In genomic region chr10:80398174-80398535, GRCm38 (mm10) we compare ENCODE assay signal across 8 mouse cellular contexts. TPM values are rescaled to one million over a fixed set of nuclear protein-coding genes. Genes with fewer than 3 reads are reported as not detected.
DNase-seq lines count a peak whose midpoint lies in the region; ATAC-seq and TF ChIP-seq lines count a peak whose summit lies in the region.

No protein-coding gene starts in this region.

- peaks cover 44% of the 10 kb centered on the region for H3K36me3 ChIP-seq in heart, postnatal 0 days (replicated peaks; ENCODE audit: control insufficient read depth, insufficient read depth, low read length)
- H3K36me3 ChIP-seq in MEL (ENCODE audit: control insufficient read depth in 1 of 2, insufficient read depth in 2 of 2, low read length in 2 of 2) = peaks cover 12 to 21% of the 10 kb centered on the region in 2 experiments
- H3K36me3 ChIP-seq in hindbrain, embryonic 11.5 days (ENCODE audit: control insufficient read depth, insufficient read depth, low read length) = peaks cover 14% of the 10 kb centered on the region
- H3K36me3 ChIP-seq in midbrain, embryonic 13.5 days = peaks cover 51% of the 10 kb centered on the region

- H3K4me2 ChIP-seq in heart, postnatal 0 days (ENCODE audit: low read depth, low read length) = peak overlapping the region; percentile 73
- H3K4me2 ChIP-seq in hindbrain, embryonic 11.5 days (replicated peaks; ENCODE audit: low read depth, low read length) = peak overlapping the region; percentile 85
- H3K4me2 ChIP-seq in midbrain, embryonic 13.5 days (replicated peaks) = peak overlapping the region; percentile 89

- no peak for ATAC-seq in heart, postnatal 0 days (ENCODE audit: insufficient read depth, low read depth)
- ATAC-seq in hindbrain, embryonic 11.5 days (ENCODE audit: low FRiP score) = no peak
- ATAC-seq in midbrain, embryonic 13.5 days = no peak
- ATAC-seq in cerebellum, adult (ENCODE audit: insufficient number of reproducible peaks, low FRiP score, low TSS enrichment) = no peak

- intact Hi-C loops in heart, postnatal 10 days (cut with DNase I) = no loop called here

- H3K79me2 ChIP-seq in MEL (ENCODE audit: control insufficient read depth, insufficient read depth, low read length, poor library complexity) = peaks cover 30% of the 10 kb centered on the region

- no peak for TF ChIP-seq CTCF in heart, postnatal 0 days (IDR thresholded peaks at IDR 0.05; ENCODE audit: low read depth)
- TF ChIP-seq CTCF in MEL (IDR thresholded peaks at IDR 0.05 in 2 of 3, conservative IDR thresholded peaks at IDR 0.05 in 1 of 3; ENCODE audit: control insufficient read depth in 1 of 3, insufficient read depth in 1 of 3, low read depth in 2 of 3, low read length in 3 of 3, poor library complexity in 1 of 3, severe bottlenecking in 1 of 3) = no peak

- H3K27me3 ChIP-seq in heart, postnatal 0 days (ENCODE audit: control insufficient read depth, insufficient read depth, low read length) = no peaks in the 10 kb centered on the region
- no peaks in the 10 kb centered on the region for H3K27me3 ChIP-seq in MEL (ENCODE audit: control insufficient read depth in 1 of 2, insufficient read depth in 2 of 2, low read length in 2 of 2)
- no peaks in the 10 kb centered on the region for H3K27me3 ChIP-seq in hindbrain, embryonic 11.5 days (ENCODE audit: control insufficient read depth, insufficient read depth, low read length)
- no peaks in the 10 kb centered on the region for H3K27me3 ChIP-seq in midbrain, embryonic 13.5 days

- TF ChIP-seq POLR2A in MEL (IDR thresholded peaks at IDR 0.05; ENCODE audit: control insufficient read depth in 1 of 2, insufficient read depth in 1 of 2, low read depth in 1 of 2, low read length in 2 of 2, poor library complexity in 1 of 2) = no peak

- peak overlapping the region; percentile 59 for H3K9ac ChIP-seq in heart, postnatal 0 days (replicated peaks; ENCODE audit: low read depth, low read length)
- H3K9ac ChIP-seq in MEL (ENCODE audit: control insufficient read depth, low read depth, low read length, poor library complexity, severe bottlenecking) = peak overlapping the region; percentile 97
- peak overlapping the region; percentile 96 for H3K9ac ChIP-seq in hindbrain, embryonic 11.5 days (ENCODE audit: low read depth, low read length)
- peak overlapping the region; percentile 95 for H3K9ac ChIP-seq in midbrain, embryonic 13.5 days (replicated peaks)

- peak overlapping the region; percentile 97 for H3K27ac ChIP-seq in heart, postnatal 0 days (ENCODE audit: low read depth)
- peak overlapping the region; percentile 90 for H3K27ac ChIP-seq in MEL (ENCODE audit: control insufficient read depth, low read depth, low read length)
- H3K27ac ChIP-seq in hindbrain, embryonic 11.5 days (ENCODE audit: low read depth, low read length) = peak overlapping the region; percentile 99
- H3K27ac ChIP-seq in midbrain, embryonic 13.5 days = peak overlapping the region; percentile 99

- peaks cover 22% of the 10 kb centered on the region for H3K4me1 ChIP-seq in heart, postnatal 0 days (ENCODE audit: control insufficient read depth, insufficient read depth)
- H3K4me1 ChIP-seq in MEL (ENCODE audit: control insufficient read depth in 1 of 2, insufficient read depth in 2 of 2, low read length in 2 of 2) = peaks cover 0 to 26% of the 10 kb centered on the region in 2 experiments; a peak in 3 of 4 replicates
- peaks cover 14% of the 10 kb centered on the region for H3K4me1 ChIP-seq in hindbrain, embryonic 11.5 days (replicated peaks; ENCODE audit: control insufficient read depth, insufficient read depth, low read length)
- H3K4me1 ChIP-seq in midbrain, embryonic 13.5 days (replicated peaks) = peaks cover 41% of the 10 kb centered on the region

- peak overlapping the region; percentile 83 for H3K4me3 ChIP-seq in heart, postnatal 0 days (ENCODE audit: low read depth, low read length)
- peak overlapping the region; percentile 58 to 69 for H3K4me3 ChIP-seq in MEL (ENCODE audit: control insufficient read depth in 1 of 2, insufficient read depth in 1 of 2, low read depth in 2 of 2, low read length in 2 of 2)
- peak overlapping the region; percentile 75 for H3K4me3 ChIP-seq in hindbrain, embryonic 11.5 days (ENCODE audit: low read depth, low read length)
- H3K4me3 ChIP-seq in midbrain, embryonic 13.5 days (replicated peaks) = peak overlapping the region; percentile 64

- WGBS in heart, postnatal 0 days = 0% methylated on average over 1 of the region's 1 CpGs
- WGBS in hindbrain, embryonic 11.5 days = 0% methylated on average over 1 of the region's 1 CpGs
- 0% methylated on average over 1 of the region's 1 CpGs for WGBS in midbrain, embryonic 13.5 days

- no peak for TF ChIP-seq RAD21 in MEL (IDR thresholded peaks at IDR 0.05; ENCODE audit: low read depth, low read length)

- no peak for DNase-seq in heart, postnatal 0 days (ENCODE audit: low spot score)
- no peak for DNase-seq in heart, postnatal 10 days
- DNase-seq in MEL (ENCODE audit: low read depth, low spot score) = no peak
- DNase-seq in hindbrain, embryonic 11.5 days (ENCODE audit: low spot score) = no peak
- no peak for DNase-seq in thymus, postnatal 36 days
- DNase-seq in adrenal gland, adult 2 months = no peak

- no peaks in the 10 kb centered on the region for H3K9me3 ChIP-seq in heart, postnatal 0 days (replicated peaks; ENCODE audit: control insufficient read depth, low read length)
- H3K9me3 ChIP-seq in MEL (replicated peaks; ENCODE audit: insufficient read depth, low read length) = no peaks in the 10 kb centered on the region
- H3K9me3 ChIP-seq in hindbrain, embryonic 11.5 days (ENCODE audit: control insufficient read depth, low read length) = no peaks in the 10 kb centered on the region
- no peaks in the 10 kb centered on the region for H3K9me3 ChIP-seq in midbrain, embryonic 13.5 days

- no peak for TF ChIP-seq EP300 in heart, postnatal 0 days (IDR thresholded peaks at IDR 0.05; ENCODE audit: low read depth)
- TF ChIP-seq EP300 in MEL (IDR thresholded peaks at IDR 0.05; ENCODE audit: low read depth in 1 of 2, low read length in 2 of 2) = no peak

RNA-seq across cellular contexts. Expression of gene Mbd3, which starts 1.2 kb away (rescaled TPM):
- 35.1 and 35.3 TPM in 2 replicates for total RNA-seq in heart, postnatal 0 days (2014; rRNA removed; ENCODE audit: low replicate concordance)
- polyA plus RNA-seq in heart, postnatal 0 days (2015; fragmentation: Nextera tagmentation; extraction: Ambion mirVana) = 75.6 and 78.0 TPM in 2 replicates
- 100 to 1,000 TPM; 102 to 105 TPM for total RNA-seq in heart, postnatal 10 days (2021)
- 81.4 and 86.9 TPM in 2 replicates for total RNA-seq in MEL (2012; rRNA removed)
- polyA plus RNA-seq in MEL (2012; ENCODE audit: insufficient read depth in 1 of 2, insufficient read length in 2 of 2, low read depth in 1 of 2, low replicate concordance in 2 of 2, missing spikeins in 1 of 2) = 100 to 1,000 TPM in 1 of 2 experiments, not detected in 1; 289 TPM
- 227 and 240 TPM in 2 replicates for polyA plus RNA-seq in hindbrain, embryonic 11.5 days (2014; fragmentation: Nextera tagmentation; extraction: Ambion mirVana)
- 243 and 257 TPM in 2 replicates for polyA plus RNA-seq in midbrain, embryonic 13.5 days (2015; fragmentation: Nextera tagmentation; extraction: Ambion mirVana)
- 100 to 1,000 TPM; 125 to 146 TPM for total RNA-seq in adrenal gland, adult 2 months (2021)
- 158 and 165 TPM in 2 replicates for polyA plus RNA-seq in adrenal gland, adult 2 months (2012; rRNA removed)

RNA-seq across cellular contexts. Expression of gene Uqcr11, which starts 8.5 kb away (rescaled TPM):
- total RNA-seq in heart, postnatal 0 days (2014; rRNA removed; ENCODE audit: low replicate concordance) = 1,589 and 2,020 TPM in 2 replicates
- polyA plus RNA-seq in heart, postnatal 0 days (2015; fragmentation: Nextera tagmentation; extraction: Ambion mirVana) = 3,128 and 3,343 TPM in 2 replicates
- total RNA-seq in heart, postnatal 10 days (2021) = 1,000 to 10,000 TPM; 1,658 to 1,691 TPM
- total RNA-seq in MEL (2012; rRNA removed) = 879 and 935 TPM in 2 replicates
- polyA plus RNA-seq in MEL (2012; ENCODE audit: insufficient read depth in 1 of 2, insufficient read length in 2 of 2, low read depth in 1 of 2, low replicate concordance in 2 of 2, missing spikeins in 1 of 2) = 100 to 1,000 TPM in 1 of 2 experiments, not detected in 1; 481 TPM
- polyA plus RNA-seq in hindbrain, embryonic 11.5 days (2014; fragmentation: Nextera tagmentation; extraction: Ambion mirVana) = 466 and 480 TPM in 2 replicates
- 518 and 572 TPM in 2 replicates for polyA plus RNA-seq in midbrain, embryonic 13.5 days (2015; fragmentation: Nextera tagmentation; extraction: Ambion mirVana)
- total RNA-seq in adrenal gland, adult 2 months (2021) = 1,000 to 10,000 TPM in 1 of 2 experiments, 100 to 1,000 TPM in 1; 714 to 1,027 TPM
- polyA plus RNA-seq in adrenal gland, adult 2 months (2012; rRNA removed) = 2,955 and 2,958 TPM in 2 replicates

RNA-seq across cellular contexts. Expression of gene Mex3d, which starts 10.7 kb away (rescaled TPM):
- total RNA-seq in heart, postnatal 0 days (2014; rRNA removed; ENCODE audit: low replicate concordance) = 20.0 and 26.4 TPM in 2 replicates
- 2.2 and 2.9 TPM in 2 replicates for polyA plus RNA-seq in heart, postnatal 0 days (2015; fragmentation: Nextera tagmentation; extraction: Ambion mirVana)
- 10 to 100 TPM; 12.7 to 16.1 TPM for total RNA-seq in heart, postnatal 10 days (2021)
- total RNA-seq in MEL (2012; rRNA removed) = 14.1 and 15.6 TPM in 2 replicates
- 10 to 100 TPM in 1 of 2 experiments, not detected in 1; 18.8 TPM for polyA plus RNA-seq in MEL (2012; ENCODE audit: insufficient read depth in 1 of 2, insufficient read length in 2 of 2, low read depth in 1 of 2, low replicate concordance in 2 of 2, missing spikeins in 1 of 2)
- polyA plus RNA-seq in hindbrain, embryonic 11.5 days (2014; fragmentation: Nextera tagmentation; extraction: Ambion mirVana) = 13.4 and 14.7 TPM in 2 replicates
- polyA plus RNA-seq in midbrain, embryonic 13.5 days (2015; fragmentation: Nextera tagmentation; extraction: Ambion mirVana) = 15.9 and 18.6 TPM in 2 replicates
- 10 to 100 TPM; 19.2 to 19.5 TPM for total RNA-seq in adrenal gland, adult 2 months (2021)
- polyA plus RNA-seq in adrenal gland, adult 2 months (2012; rRNA removed) = 60.7 and 61.5 TPM in 2 replicates

RNA-seq across cellular contexts. Expression of gene Tcf3, which starts 35.3 kb away (rescaled TPM):
- total RNA-seq in heart, postnatal 0 days (2014; rRNA removed; ENCODE audit: low replicate concordance) = 77.8 and 91.4 TPM in 2 replicates
- polyA plus RNA-seq in heart, postnatal 0 days (2015; fragmentation: Nextera tagmentation; extraction: Ambion mirVana) = 20.1 and 20.6 TPM in 2 replicates
- total RNA-seq in heart, postnatal 10 days (2021) = 10 to 100 TPM; 40.3 to 51.8 TPM
- 113 and 125 TPM in 2 replicates for total RNA-seq in MEL (2012; rRNA removed)
- 100 to 1,000 TPM in 1 of 2 experiments, not detected in 1; 258 TPM for polyA plus RNA-seq in MEL (2012; ENCODE audit: insufficient read depth in 1 of 2, insufficient read length in 2 of 2, low read depth in 1 of 2, low replicate concordance in 2 of 2, missing spikeins in 1 of 2)
- 110 and 130 TPM in 2 replicates for polyA plus RNA-seq in hindbrain, embryonic 11.5 days (2014; fragmentation: Nextera tagmentation; extraction: Ambion mirVana)
- 67.7 and 82.3 TPM in 2 replicates for polyA plus RNA-seq in midbrain, embryonic 13.5 days (2015; fragmentation: Nextera tagmentation; extraction: Ambion mirVana)
- total RNA-seq in adrenal gland, adult 2 months (2021) = 10 to 100 TPM; 46.6 to 55.4 TPM
- polyA plus RNA-seq in adrenal gland, adult 2 months (2012; rRNA removed) = 148 and 152 TPM in 2 replicates

RNA-seq across cellular contexts. Expression of gene Plk5, which starts 41.9 kb away (rescaled TPM):
- 1.7 TPM in 1 of 2 replicates, not detected in the other for total RNA-seq in heart, postnatal 0 days (2014; rRNA removed; ENCODE audit: low replicate concordance)
- 0.05 TPM in 2 replicates for polyA plus RNA-seq in heart, postnatal 0 days (2015; fragmentation: Nextera tagmentation; extraction: Ambion mirVana)
- total RNA-seq in heart, postnatal 10 days (2021) = under 1 TPM in 1 of 2 experiments, not detected in 1; 0.25 TPM
- total RNA-seq in MEL (2012; rRNA removed) = 0.19 TPM in 1 of 2 replicates, not detected in the other
- under 1 TPM in 1 of 2 experiments, not detected in 1; 0.19 TPM for polyA plus RNA-seq in MEL (2012; ENCODE audit: insufficient read depth in 1 of 2, insufficient read length in 2 of 2, low read depth in 1 of 2, low replicate concordance in 2 of 2, missing spikeins in 1 of 2)
- 0.11 and 0.14 TPM in 2 replicates for polyA plus RNA-seq in hindbrain, embryonic 11.5 days (2014; fragmentation: Nextera tagmentation; extraction: Ambion mirVana)
- 0.96 and 1.3 TPM in 2 replicates for polyA plus RNA-seq in midbrain, embryonic 13.5 days (2015; fragmentation: Nextera tagmentation; extraction: Ambion mirVana)
- total RNA-seq in adrenal gland, adult 2 months (2021) = under 1 TPM; 0.14 to 0.45 TPM
- 1.5 and 2.6 TPM in 2 replicates for polyA plus RNA-seq in adrenal gland, adult 2 months (2012; rRNA removed)
